Mouse (Mus musculus) embryo, embryonic 9.5 days (tissue): ENCODE measurements at regions not wholly inside any gene's neighbourhood (a gene's known extent, or its start where the extent isn't known, plus 50 kb on each side); places are given as distances from the start of the nearest gene placed in this dataset.

Source experiments
- DNase-seq: peaks from one replicate; pipeline ENCODE4 v3.0.0-alpha.2; 2017; ENCODE audit errors: extremely low spot score

DNA sequence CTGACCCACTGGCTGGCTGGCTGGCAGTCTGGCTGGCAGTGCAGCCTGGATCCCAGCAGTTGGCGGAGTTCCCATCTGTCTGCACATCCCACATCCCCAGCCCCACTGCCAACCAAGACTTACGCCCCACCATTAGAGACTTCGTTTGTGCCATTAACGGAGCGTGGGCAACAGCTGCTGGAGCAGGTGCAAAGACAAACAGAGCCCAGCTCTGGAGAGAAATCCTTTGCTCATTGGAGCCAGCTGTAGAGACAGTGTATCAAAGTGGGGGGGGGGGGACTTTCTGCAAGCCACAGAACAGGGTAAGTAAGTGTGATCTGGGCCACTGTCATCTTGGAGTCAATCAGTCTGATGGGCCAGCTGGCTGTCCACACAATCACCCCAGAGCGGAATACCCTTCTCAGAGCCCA is 52.3 kb downstream of the Rplp1 start:
- no peak for DNase-seq

DNA sequence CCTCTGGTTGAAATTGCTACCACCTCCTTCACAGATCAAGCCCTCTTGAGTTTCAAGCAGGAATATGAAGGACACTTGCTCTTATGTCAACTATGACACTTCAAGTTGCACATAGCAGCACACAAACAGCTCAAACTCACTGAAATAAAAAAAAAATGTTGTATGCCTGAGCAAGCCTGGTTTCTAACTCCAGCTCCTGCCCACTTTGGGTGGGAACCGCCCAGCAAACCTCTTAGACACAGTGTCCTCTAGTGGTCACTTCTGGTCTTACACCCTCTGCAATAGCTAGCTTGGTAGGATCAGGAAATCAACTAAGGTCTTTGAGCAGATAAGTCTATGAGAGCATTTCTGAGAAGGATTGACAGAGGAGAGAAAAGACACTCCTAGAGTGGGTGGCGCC is 54.2 kb downstream of the Rplp1 start:
- DNase-seq, result peak; percentile 54

DNA sequence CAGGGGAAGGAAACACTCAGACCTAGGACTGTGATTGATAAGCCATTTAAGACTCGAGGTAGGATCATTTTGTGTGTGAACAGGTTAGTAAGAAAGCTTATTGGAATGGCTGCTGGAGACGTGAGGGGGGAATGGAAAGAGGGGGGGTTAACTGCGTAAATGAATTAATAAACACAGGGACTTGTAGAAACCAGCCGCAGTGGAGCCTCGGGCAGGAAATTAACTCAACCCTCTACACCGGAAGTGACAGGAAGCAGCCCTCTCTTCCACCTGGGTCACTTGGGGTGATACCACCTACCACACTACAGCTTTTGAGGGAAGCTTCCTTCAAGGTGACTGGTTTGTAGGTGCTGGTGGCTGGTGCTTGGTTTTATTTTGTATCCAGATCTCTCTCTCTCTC is 54.9 kb downstream of the Rplp1 start:
- DNase-seq, result no peak

DNA sequence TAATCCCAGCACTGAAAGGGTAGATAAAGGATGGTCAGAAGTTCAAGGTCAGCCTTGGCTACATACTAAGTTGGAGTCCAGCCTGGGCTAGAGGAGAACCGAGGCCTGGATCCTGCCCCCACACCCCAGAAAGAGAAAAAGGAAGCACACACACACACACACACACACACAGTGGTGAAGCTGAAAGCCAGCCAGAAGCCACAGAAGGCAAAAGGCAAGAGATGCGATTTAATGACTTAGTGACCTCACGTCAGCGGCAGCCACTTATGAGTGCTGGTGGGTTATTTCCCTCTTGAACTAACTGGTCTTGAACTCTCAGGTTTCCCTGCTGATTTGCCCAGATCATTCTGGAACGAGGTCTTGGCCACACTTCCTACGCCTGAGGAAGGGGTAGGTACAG is 56.5 kb downstream of the Rplp1 start:
- no peak for DNase-seq

DNA sequence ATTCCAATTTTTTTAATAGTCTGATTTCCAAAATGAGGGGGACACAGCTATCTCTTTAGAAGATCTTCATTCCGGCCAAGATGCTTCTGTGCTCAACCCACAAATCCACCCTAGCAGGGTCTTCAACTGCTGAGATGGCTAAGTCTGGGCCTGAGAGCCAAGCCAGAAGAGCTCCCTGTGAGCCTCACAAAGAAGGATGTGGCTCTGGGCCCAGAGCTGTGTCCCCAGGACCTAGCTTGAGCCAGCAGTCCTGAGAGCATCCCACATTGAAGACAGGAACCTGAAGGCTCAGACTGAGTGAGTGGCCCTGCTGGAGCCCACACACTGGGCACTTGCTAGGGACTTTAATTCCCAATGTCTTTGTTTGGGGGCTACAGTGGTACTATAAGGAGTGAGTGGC is 57.7 kb downstream of the Rplp1 start:
- DNase-seq, result no peak

DNA sequence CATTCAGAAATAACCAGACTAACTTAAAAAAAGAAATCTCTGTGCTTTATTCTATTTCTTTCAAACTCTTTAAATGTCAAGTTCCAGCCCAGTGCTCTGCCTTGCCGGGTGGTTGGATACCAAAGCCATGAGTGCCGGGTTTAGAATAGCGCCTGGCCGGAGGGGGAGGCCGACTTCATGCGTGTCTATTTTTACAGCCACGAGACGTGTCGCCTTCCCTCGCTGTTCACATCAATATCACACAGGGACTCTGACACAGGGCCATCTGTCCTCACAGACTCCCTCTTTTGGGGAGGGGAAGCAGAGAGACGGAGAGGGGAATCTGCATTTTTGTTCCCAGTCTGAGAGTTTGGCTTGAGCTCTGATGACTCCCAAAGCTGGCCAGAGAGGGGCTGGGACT is 58.7 kb downstream of the Rplp1 start:
- no peak for DNase-seq

DNA sequence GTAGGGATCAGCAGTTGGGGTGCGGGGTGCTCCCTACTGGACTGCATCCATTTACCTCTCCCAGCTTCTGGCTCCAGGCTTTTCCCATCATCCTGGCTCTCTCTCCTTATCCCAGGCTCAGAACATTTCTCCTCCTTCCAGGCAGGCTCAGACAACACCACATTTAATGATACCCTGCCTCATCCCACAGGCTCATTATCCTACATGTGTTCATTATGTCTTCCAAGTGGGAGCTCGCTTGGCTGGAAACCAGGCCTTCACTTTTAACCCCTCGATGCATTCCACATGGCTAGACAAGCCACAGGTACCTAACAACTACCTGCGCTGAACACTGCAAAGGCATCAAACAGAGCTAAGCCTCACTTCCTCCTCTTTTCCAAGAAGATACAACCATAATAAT is 60.5 kb downstream of the Rplp1 start:
- DNase-seq, result no peak

DNA sequence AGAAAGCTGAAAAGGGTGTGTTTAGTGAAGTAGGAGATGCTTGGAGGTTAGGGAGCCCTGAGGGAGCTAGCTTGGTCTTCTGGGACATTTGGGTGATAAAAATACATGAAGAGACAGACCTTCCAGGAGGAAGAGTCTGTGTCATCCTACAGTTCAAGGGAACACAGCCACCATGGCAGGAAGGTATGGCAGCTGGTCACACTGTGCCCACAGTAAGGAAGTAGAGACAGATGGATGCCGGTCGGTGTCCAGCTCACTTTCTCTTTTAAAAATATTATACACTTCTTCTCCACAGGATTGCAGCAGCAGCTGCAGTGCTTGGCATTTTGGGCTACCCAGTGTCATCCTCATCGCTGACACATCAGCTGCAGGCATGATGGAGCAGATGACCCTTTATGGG is 63.0 kb downstream of the Rplp1 start:
- no peak for DNase-seq

DNA sequence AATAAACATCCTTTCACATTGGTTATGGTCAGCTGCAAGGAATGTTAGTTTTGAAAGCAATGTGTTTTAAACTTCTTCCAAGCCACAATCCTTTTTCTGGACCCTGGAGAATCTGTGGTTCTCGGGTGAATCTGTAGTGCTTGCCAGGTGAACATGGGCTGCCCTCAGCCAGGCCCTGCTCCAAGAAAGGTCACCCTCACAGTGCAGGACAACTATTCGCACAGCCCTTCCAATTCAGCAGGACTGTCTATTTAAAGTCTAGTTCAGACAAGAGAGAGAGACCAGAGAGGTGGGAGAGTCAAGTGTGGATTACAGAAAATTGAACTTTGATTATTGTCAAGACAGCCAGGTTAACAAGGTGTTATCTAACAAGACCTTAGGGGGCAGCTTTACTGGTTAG is 65.9 kb downstream of the Rplp1 start:
- DNase-seq, result no peak

DNA sequence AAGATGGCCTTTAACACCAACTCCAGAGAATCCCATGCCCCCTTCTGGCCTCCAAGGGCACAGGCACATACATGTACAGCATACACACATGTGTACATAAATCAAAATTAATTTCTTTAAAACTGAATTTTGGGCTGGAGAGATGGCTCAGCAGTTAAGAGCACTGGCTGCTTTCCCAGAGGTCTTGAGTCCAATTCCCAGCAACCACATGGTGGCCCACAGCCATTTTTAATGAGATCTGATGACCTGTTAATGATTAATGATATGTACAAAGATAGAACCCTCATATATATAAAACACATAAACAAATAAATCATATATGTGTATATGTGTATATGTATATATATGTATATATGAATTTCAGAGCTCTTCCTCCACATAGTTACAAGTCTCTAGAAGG is 66.8 kb downstream of the Rplp1 start:
- no peak for DNase-seq

DNA sequence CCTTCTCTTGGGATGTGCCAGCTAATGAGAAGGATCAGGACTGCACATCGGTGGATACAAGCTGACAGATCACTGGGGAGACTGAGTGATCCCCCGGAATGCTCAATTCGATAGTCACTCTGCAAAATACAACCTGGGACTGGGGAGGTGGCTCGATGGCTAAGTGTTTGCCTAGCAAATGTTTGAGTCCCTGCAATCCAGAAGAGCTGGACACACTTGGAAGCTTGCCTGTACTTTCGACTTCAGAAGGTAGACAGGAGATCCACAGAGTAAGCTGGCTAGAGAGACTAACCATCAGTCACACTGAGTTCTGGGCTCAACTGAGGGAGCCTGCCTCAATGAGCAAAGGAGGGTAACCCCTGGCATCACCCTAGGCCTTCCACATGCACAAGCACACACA is 69.7 kb downstream of the Rplp1 start:
- no peak for DNase-seq

DNA sequence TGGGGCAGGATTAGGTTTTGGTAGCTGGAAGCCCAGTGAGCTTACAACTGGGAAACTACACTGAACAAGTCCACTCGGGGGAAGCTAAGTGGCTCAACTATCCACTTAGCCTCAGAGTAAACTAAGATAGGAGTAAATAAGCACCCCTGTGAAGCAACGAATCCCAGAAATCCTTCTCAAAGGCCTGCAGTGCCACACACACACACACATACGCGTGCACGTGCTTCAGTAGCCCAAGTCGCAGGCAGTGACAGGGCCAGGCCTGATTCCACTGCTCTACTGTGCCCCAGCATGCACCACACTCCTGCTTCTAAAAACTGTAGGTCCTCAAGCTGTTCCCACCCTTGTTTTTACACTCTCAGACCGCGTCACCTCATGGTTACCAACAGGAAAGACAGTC is 70.2 kb downstream of the Rplp1 start:
- no peak for DNase-seq

DNA sequence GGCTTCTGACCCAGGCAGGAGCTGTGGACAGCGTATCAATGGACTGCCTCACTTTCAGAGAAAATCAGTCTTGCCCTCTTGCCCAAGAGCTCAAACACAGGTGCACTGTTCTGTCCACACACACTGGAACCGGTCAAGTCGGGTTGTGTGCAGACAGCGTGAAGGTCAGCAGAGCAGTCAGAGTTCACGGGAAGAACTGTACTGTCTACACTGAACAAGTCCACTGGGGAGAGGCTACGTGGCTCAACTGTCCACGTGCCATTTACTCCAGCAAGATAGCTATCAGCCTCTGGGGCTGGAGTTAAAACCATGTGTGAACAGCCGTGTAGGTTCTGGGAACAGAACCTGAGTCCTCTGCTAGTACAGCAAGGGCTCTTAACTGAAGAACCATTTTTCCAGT is 70.8 kb downstream of the Rplp1 start:
- DNase-seq, result no peak

DNA sequence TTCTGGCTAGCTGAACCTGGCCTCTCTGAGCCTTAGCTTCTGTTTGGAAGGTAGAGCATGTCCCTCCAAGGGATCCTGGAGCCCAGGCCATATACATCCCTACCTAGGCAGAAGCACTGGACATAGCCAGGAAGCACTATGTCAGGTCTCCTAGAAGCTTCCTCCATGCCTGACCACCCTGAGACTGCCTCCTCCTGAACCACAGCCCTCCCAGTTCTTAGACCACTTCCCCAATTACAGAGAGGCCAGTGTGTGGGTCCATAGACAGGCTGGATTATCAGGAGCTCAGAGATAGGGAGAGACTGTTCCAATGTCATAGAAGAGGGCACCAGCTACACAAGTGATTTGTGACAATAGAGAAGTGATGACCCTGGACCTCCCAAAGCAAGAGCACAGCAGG is 72.0 kb downstream of the Rplp1 start:
- DNase-seq, result no peak

DNA sequence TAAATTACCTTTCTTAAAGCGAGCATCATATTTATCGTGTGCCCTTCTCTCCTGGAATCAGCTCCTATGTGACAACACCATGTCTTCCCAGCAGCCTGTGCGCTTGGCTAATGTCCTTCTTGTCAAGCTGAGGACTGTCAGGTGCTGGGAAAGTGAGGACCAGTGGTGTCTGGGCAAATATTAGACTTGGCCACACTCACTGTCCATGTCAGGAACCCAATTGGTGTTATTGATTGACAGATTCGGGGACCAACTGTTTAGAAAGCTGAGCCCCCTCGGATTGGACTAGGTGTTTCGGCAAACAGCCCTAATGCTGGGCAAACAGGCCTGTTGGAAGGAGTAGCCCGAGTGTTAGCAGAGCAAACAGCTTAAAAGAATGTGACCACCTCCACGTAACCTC is 73.1 kb downstream of the Rplp1 start:
- DNase-seq, result no peak

DNA sequence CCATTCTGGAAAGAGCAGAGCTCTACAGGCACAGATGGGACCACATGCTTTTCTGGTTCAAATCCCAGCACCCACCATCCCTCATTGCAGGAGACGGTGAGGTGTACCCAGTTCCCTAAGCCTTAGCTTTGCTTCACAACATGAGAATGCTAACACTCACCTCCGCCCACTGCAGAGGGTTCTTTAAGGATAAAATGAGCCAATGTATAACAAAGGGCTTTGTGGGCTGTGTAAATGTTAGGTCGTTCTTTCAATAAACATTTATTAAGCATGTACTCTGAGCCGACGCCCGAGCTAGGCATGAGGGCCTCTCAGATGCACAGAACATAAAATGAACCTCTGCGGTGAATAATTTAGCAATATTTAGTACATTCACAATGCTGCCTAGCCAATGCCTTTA is 74.0 kb downstream of the Rplp1 start:
- no peak for DNase-seq

DNA sequence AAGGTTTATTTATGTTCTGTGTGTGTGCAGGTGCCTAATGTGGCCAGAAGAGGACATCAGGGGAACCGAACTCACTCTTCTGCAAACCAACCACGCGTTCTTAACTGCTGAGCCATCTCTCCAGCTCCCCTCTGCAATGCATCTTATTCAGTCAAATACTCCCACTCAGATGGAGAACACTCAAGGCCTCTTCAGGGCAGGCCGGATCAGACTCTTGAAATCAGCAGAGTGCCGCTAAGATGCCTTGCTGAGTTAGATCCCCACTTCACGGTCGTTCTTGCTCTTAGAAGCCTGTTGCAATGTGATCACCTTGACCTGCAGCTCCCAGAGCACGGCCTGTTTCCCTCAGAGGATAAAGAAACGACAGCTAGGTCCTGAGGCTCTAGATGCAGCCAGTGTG is 81.1 kb downstream of the Rplp1 start:
- DNase-seq, result no peak

DNA sequence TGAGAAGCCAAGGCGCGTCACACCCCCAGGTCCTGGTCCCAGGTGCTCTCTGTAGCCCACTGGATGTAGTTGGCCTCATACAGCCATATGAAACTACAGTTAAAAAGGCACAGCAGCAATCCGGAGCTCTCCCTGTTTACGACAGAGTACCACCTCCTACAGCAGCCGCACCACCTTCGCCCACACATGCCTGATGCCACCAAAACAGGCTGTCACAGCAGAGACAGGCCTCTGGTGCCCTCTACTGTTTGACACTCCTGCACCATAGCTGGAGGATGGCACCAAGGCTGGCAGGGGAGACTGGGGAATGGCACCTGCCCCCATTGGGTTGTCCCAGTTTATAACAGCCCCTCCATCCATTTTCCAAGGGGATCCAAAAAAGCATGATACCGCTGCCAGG is 84.1 kb downstream of the Rplp1 start:
- DNase-seq, result peak; percentile 11

DNA sequence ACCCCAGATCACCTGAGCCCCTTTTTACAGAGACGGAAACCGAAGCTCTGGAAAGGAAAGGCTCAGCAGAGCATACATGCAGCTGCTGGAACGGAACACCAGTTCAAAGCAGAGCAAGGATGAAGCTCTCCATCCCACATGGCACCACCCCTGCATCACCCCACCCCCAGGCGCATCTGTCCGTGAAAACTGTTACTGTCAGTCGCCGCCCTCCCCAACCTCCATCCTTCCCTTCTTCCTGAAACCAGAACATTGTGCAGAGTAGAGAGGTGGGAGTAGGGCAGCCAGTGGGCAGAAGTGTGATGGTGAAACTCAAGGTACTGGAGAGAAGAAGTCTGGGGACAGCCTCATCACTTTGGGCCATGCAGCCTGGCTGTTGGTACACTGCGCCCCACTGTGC is 84.6 kb downstream of the Rplp1 start:
- DNase-seq, result no peak

DNA sequence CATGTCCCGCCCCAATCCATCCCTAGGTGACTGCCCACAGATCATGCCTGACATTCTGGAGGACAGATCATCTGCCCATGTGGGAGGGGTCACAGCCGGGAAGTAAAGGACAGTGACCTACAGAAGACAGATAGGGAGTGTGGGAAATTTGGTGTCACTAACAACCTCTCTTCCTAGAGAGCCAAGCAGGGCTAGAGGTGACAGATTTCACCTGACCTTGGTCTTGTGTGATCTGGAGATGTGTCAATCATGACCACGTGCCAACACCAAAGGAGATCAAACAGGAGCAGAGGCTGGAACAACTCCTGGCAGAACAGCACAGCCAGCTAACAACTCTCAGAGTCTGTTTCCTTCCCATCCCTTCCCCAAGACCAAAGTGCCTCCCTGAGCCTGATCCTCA is 85.0 kb downstream of the Rplp1 start:
- DNase-seq, result no peak

DNA sequence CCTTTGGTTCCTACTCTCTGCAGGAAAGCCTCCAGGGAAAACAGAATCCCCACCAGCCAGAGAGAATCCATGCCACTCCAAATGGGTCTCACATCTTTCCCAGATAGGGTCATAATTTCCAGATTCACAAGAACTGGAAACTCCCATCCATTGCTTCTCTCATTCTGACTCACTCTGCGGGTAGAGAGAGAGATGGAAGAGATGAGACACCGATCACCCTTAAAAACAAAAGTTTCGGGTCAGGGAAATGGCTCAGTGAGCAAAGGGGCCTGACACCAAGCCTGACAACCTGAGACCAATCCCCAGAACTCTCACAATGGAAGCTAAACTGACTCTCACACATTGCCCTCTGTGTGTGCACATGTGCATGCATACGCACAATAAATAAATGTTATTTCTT is 86.6 kb downstream of the Rplp1 start:
- no peak for DNase-seq

DNA sequence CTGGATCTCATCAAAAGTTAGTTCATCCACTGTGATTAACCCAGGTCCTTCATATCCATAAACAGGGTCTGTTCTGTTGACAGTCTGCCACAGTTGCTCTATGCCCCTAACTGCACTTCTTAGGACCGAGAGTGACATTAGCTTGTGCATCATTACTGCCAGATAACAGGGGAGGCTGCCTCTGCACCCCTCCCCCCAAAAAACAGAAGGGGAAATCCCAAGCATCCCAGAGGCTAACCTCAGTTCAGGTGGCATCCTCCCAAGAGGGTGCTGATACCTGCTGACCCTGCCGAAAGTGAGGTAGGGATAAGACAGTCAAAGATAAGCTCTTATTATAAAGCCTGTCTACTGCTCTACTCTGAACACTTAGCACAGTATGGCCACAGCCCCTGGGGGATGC is 87.3 kb downstream of the Rplp1 start:
- DNase-seq, result no peak

DNA sequence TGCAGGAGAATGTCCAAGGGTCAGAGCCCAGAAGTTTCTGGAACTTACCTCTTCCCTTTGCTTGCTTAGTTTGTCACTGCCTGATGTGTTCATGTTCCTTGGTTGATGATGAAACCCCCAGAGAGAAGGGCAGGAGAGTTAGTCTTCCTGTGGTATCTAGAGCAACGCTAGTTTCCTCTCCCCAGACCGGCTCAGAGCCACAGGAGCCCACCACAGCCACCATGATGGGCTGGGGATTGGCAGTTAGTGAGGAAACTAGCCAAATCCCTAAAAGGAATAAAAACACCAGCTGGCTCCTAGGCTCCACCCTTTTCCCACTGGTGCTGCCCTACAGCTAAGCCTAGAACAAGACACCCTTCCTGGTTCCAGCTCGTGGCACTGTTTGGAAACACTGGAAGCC is 87.9 kb downstream of the Rplp1 start:
- DNase-seq, result no peak

DNA sequence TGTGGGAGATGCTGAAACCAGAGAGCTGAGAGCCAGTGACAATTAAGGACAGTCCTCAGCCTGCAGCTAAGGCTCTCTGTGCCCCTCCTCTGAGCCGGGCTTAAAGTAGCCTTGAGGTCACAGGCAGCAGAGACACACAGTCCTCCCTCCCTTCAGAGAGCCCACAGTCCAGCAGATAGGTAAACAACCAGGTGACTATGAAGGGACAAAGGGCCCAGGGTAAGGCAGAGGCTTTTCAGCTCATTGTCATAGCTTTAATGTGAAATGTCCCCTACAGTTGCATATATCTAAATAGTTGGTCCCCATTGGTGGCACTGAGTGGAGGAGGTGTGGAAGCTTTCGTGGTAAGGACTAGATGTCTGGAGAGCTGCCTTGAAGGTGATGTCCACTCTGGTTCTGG is 88.5 kb downstream of the Rplp1 start:
- no peak for DNase-seq

DNA sequence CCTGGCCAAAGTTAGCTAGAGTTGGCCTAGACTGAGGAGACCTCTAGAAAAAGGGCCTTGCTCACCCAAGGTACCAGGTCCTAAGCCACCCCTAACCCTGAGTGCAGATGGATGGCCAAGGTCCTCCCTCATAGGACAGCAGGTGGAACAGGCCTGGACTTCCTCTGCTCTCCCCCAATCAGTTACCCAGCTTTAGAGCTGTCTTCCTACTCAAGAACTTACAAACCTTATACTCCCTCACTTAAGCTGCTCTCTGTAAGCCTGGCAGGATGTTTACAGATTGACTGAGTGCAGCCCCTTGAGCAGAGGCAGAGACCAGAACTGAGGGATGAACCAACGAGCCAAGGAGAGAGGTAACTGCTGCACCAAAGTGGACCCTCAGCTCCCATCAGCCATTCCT is 94.5 kb downstream of the Rplp1 start:
- no peak for DNase-seq
